Mouse (Mus musculus) granulocyte monocyte progenitor cell, adult 5-6 weeks (primary cell): ENCODE data around the gene Vax2. TPM values are rescaled to one million over a fixed set of nuclear protein-coding genes. Genes with fewer than 3 reads are reported as not detected.
A peak's percentile ranks its signal among the peaks of the same experiment; 100 is the strongest.

Experiments used
- ATAC-seq: replicated peaks from 2 replicates; pipeline ENCODE4 v1.8.0; 2016; ENCODE audit warnings: mild to moderate bottlenecking, moderate TSS enrichment, inconsistent platforms; ENCODE audit not compliant: poor library complexity, severe bottlenecking
- total RNA-seq, 2 experiments: library from RNA; stranded (forward) in 1 of 2; stranded (reverse) in 1 of 2; fragments of 200-712, 200-1000 nt in 1 of 2; fragments of >200 nt in 1 of 2; fragmentation: Nextera tagmentation in 1 of 2; gene quantifications; 2 replicates each; pipeline ENCODE4 v1.2.3; 2014 to 2017

Vax2 gene
- total RNA-seq, 2 experiments from 2014 or later, result not detected

GRCm38 (mm10) chr6:83710361-83711066 is 550 bp upstream of the Vax2 start:
- ATAC-seq, result no peak

- no peak for ATAC-seq
These were observed 836 bp downstream of the Vax2 start for GRCm38 (mm10) chr6:83711725-83712475.

GRCm38 (mm10) chr6:83713271-83714136 is 2.4 kb downstream of the Vax2 start:
- no peak for ATAC-seq

- ATAC-seq, result no peak
These were observed 3.4 kb downstream of the Vax2 start for GRCm38 (mm10) chr6:83714221-83715123.

- no peak for ATAC-seq
These were observed 4.6 kb downstream of the Vax2 start for GRCm38 (mm10) chr6:83715461-83716196.

GRCm38 (mm10) chr6:83717026-83717425 is 6.0 kb downstream of the Vax2 start:
- no peak for ATAC-seq

GRCm38 (mm10) chr6:83722526-83722925 is 11.5 kb downstream of the Vax2 start:
- no peak for ATAC-seq

GRCm38 (mm10) chr6:83727178-83727577 is 16.1 kb downstream of the Vax2 start:
- ATAC-seq, result 0 out of 2 replicates have a peak, but pooled peaks have one; percentile 41

GRCm38 (mm10) chr6:83728488-83728887 is 17.4 kb downstream of the Vax2 start:
- ATAC-seq, result peak; percentile 48; the same call in 1 of the 2 replicates

GRCm38 (mm10) chr6:83729350-83729970 is 18.4 kb downstream of the Vax2 start:
- 0 out of 2 replicates have a peak, but pooled peaks have one; percentile 20 for ATAC-seq

GRCm38 (mm10) chr6:83731128-83731527 is 20.1 kb downstream of the Vax2 start:
- ATAC-seq, result peak; percentile 76

GRCm38 (mm10) chr6:83737311-83737710 is 26.2 kb downstream of the Vax2 start:
- ATAC-seq, result peak; percentile 42

- no peak for ATAC-seq
These were observed 27.5 kb downstream of the Vax2 start for GRCm38 (mm10) chr6:83738596-83738995.

GRCm38 (mm10) chr6:83742761-83743160 is 31.7 kb downstream of the Vax2 start, which contains the start of gene Atp6v1b1:
Gene Atp6v1b1 (plus strand): TSS chr6:83742990.
- no peak for ATAC-seq

GRCm38 (mm10) chr6:83743212-83743611 is 32.1 kb downstream of the Vax2 start:
- no peak for ATAC-seq

GRCm38 (mm10) chr6:83744126-83744525 is 33.1 kb downstream of the Vax2 start:
- no peak for ATAC-seq

- no peak for ATAC-seq
These were observed 33.5 kb downstream of the Vax2 start for GRCm38 (mm10) chr6:83744557-83744956.

GRCm38 (mm10) chr6:83745466-83745865 is 34.4 kb downstream of the Vax2 start:
- ATAC-seq, result no peak
